Mouse (Mus musculus) heart, embryonic 14.5 days (tissue): ENCODE results near the gene Tgtp2. TPM values are rescaled to one million over a fixed set of nuclear protein-coding genes. Genes with fewer than 3 reads are reported as not detected.

ENCODE experiments used
- ATAC-seq: fragments of 200-750 bp; cut with Nextera tagmentation; 2 replicates; pipeline ENCODE4 v1.8.0; 2017; ENCODE audit warnings: low read depth, moderate TSS enrichment; ENCODE audit not compliant: insufficient number of reproducible peaks, insufficient read depth, low FRiP score
- H3K27ac ChIP-seq, 2 experiments: fragments of 200-500 bp in 1 of 2; fragments of 300-500 bp in 1 of 2; sonication (generic) in 1 of 2; replicated peaks in 1 of 2; 2 replicates each; pipeline ENCODE4 v1.5.1; 2012 to 2014; ENCODE audit warnings: low read depth in 2 of 2, low read length in 2 of 2, control low read depth in 1 of 2, mild to moderate bottlenecking in 1 of 2, mixed read lengths in 1 of 2; ENCODE audit not compliant: control insufficient read depth in 1 of 2, insufficient read depth in 1 of 2
- H3K27me3 ChIP-seq: fragments of 300-500 bp; sonication (generic); 2 replicates; pipeline ENCODE4 v1.6.1; 2014; ENCODE audit warnings: mild to moderate bottlenecking, low read length, control low read depth; ENCODE audit not compliant: control insufficient read depth, insufficient read depth
- H3K36me3 ChIP-seq: fragments of 300-500 bp; sonication (generic); 2 replicates; pipeline ENCODE4 v1.6.1; 2014; ENCODE audit warnings: mild to moderate bottlenecking, control low read depth, low read length, mixed read lengths; ENCODE audit not compliant: control insufficient read depth, insufficient read depth
- H3K4me1 ChIP-seq, 2 experiments: fragments of 200-500 bp in 1 of 2; fragments of 300-500 bp in 1 of 2; sonication (generic) in 1 of 2; 2 replicates each; pipeline ENCODE4 v1.6.1; 2012 to 2014; ENCODE audit warnings: low read length in 2 of 2, control low read depth in 1 of 2, mixed read lengths in 1 of 2; ENCODE audit not compliant: control insufficient read depth in 2 of 2, insufficient read depth in 2 of 2
- H3K4me2 ChIP-seq: fragments of 300-500 bp; sonication (generic); 2 replicates; pipeline ENCODE4 v1.6.1; 2014; ENCODE audit warnings: mild to moderate bottlenecking, low read length
- H3K4me3 ChIP-seq, 2 experiments: fragments of 200-500 bp in 1 of 2; fragments of 300-500 bp in 1 of 2; sonication (generic) in 1 of 2; 2 replicates each; pipeline ENCODE4 v1.5.1; 2012 to 2014; ENCODE audit warnings: low read length in 2 of 2, mild to moderate bottlenecking in 2 of 2, control low read depth in 1 of 2, low read depth in 1 of 2, moderate library complexity in 1 of 2; ENCODE audit not compliant: control insufficient read depth in 1 of 2, insufficient read depth in 1 of 2
- H3K9ac ChIP-seq: fragments of 300-500 bp; sonication (generic); 2 replicates; pipeline ENCODE4 v1.6.1; 2014; ENCODE audit warnings: mild to moderate bottlenecking, low read length
- H3K9me3 ChIP-seq: fragments of 300-500 bp; sonication (generic); 2 replicates; pipeline ENCODE4 v1.6.1; 2016; ENCODE audit warnings: low read length, control low read depth; ENCODE audit not compliant: control insufficient read depth
- WGBS: fragments of 180-500 bp; shearing (Covaris S2); extraction: QIAGEN DNeasy Blood & Tissue Kit; methylation state at CpG from one replicate; pipeline ENCODE4 v1.1.7; 2014; 5-methylcytosine and 5-hydroxymethylcytosine counted together
- polyA plus RNA-seq: library from polyadenylated mRNA; unstranded; fragments of >200 nt; fragmentation: Nextera tagmentation; extraction: Ambion mirVana; gene quantifications from 2 replicates; pipeline ENCODE4 v1.2.1, GENCODE M21; 2014

The Tgtp2 gene
- polyA plus RNA-seq, 1 experiment from 2014 or later, result not detected

DNA sequence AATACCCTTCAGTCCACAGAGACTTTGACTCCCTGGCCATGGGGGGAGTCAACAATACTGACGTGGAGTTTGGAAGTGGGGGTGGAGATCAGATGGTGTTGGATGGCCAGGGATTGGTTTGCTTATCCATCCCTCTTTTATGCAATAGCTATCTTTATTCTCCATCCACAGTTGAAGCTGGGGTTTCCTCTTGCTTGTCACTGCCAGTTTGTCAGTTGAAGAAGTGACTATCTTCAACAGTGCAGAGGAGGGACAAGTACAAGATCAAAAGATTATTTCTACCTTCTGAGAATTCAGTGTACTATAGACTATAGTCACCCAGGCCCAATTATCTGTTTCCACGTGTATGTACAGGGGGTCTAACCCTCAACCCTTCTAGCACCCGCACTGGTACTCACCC is 19.8 kb upstream of the Tgtp2 start:
- WGBS, result 76% methylated on average over 3 of the region's 3 CpGs
- ATAC-seq, result no peak
- H3K27ac ChIP-seq, result no peak overlapping the region

DNA sequence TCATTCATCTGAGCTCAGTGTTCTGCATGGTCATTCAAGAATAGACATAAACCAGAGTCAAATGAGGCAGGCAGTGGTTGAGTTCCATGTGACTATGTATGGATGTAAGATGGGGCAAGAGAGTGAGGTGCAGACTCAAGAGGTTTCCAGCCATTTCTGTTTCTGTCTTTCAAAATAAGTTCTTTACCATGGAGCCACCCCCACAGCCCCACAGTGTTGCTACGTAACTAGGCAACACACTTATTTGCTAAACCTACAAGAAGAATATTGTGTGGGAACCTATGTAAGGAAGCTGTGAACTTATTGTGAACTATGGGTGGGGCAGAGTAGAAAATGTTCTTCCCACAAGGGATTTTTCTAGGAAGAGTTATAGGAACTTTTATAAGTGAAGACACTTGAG is 19.1 kb upstream of the Tgtp2 start:
- Histone ChIP-seq H3K4me2 (no peak overlapping the region), H3K4me1 (peaks cover 0 to 2% of the 10 kb centered on the region in 2 experiments; a peak in 2 of 4 replicates), H3K9me3 (no peaks in the 10 kb centered on the region), H3K9ac (no peak overlapping the region), H3K36me3 (no peaks in the 10 kb centered on the region), H3K27me3 (no peaks in the 10 kb centered on the region), H3K4me3 (no peak overlapping the region), H3K27ac (no peak overlapping the region)
- no peak for ATAC-seq
- 81% methylated on average over 1 of the region's 1 CpGs for WGBS

More for the DNA sequence above, 19.8 kb upstream of the Tgtp2 start:
- H3K9ac ChIP-seq, result no peak overlapping the region
- H3K27me3 ChIP-seq, result no peaks in the 10 kb centered on the region
- H3K4me3 ChIP-seq, result no peak overlapping the region
- H3K4me2 ChIP-seq, result no peak overlapping the region
- H3K36me3 ChIP-seq, result no peaks in the 10 kb centered on the region
- peaks cover 0 to 4% of the 10 kb centered on the region in 2 experiments; a peak in 2 of 4 replicates for H3K4me1 ChIP-seq
- no peaks in the 10 kb centered on the region for H3K9me3 ChIP-seq

DNA sequence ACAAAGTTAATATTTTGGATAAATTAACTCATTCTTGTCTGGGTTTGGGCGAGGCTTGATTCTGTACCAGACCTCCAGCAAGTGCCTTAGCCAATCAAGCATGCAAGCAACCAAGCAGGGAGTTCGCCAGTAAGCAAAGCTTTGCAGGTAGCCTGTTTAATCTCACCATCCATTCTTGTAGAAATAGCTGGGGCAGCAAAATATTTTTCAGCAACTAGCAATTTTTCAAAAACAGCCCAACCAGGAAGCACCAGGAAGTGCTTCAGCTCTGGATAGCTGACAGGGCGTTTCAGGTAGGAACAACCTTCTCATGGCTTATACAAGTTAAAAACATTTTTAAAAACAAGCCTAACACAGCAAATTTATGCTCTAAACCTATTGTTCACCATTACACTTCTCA is 17.9 kb upstream of the Tgtp2 start:
- H3K4me1 ChIP-seq, result no peaks in the 10 kb centered on the region
- H3K4me3 ChIP-seq, result no peak overlapping the region
- no peak for ATAC-seq
- no peak overlapping the region for H3K4me2 ChIP-seq
- no peak overlapping the region for H3K27ac ChIP-seq
- no peaks in the 10 kb centered on the region for H3K27me3 ChIP-seq
- WGBS, result 73% methylated on average over 3 of the region's 3 CpGs
- H3K9me3 ChIP-seq, result no peaks in the 10 kb centered on the region
- H3K9ac ChIP-seq, result no peak overlapping the region
- H3K36me3 ChIP-seq, result no peaks in the 10 kb centered on the region

DNA sequence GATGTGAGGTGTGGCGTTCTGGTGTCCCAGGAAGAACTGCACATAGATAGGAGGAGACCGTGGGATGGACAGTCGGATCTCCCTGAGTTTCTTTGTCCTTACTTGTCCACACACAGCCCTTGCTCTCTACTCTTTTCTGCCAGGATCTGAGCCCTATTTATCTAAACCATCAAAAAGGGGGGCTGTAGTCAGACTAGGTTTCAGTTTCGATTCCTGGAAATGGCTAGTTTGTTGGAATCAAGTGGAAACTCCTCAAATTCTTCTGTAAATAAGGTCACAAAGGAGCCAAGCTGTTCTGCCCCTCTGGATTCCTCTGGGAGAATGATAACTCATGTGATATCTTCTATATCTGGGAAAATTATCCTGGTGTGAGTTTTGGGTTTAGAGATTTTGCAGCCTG is 17.4 kb upstream of the Tgtp2 start:
- Histone ChIP-seq H3K9me3 (no peaks in the 10 kb centered on the region), H3K36me3 (no peaks in the 10 kb centered on the region), H3K4me2 (no peak overlapping the region), H3K9ac (no peak overlapping the region), H3K4me3 (no peak overlapping the region), H3K4me1 (0 out of 4 replicates have a peak, but pooled peaks cover 0 to 3% of the 10 kb centered on the region in 2 experiments), H3K27me3 (no peaks in the 10 kb centered on the region), H3K27ac (no peak overlapping the region)
- no peak for ATAC-seq
- WGBS, result 64% methylated on average over 4 of the region's 4 CpGs

DNA sequence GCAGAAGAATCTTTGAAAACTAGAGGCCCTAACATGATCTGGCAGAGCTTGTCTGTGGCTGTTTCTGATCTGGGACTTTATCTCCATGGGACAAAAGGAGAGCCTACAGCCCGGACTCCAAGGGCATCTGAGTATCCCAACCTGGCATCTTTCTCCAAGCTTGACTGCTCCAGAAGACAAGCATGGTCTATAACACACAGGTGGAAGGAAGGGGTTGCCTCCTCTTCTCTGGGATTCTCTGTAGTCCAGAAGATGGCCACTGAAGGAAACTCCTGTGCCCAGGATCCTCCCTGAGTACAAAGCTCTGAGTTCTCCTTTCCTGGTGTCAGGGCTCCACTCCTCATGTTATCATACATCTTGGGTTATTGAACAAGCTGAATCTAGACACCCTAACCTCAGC is 16.6 kb upstream of the Tgtp2 start:
- H3K36me3 ChIP-seq, result no peaks in the 10 kb centered on the region
- no peaks in the 10 kb centered on the region for H3K9me3 ChIP-seq
- 67% methylated on average over 1 of the region's 1 CpGs for WGBS
- H3K4me2 ChIP-seq, result no peak overlapping the region
- no peak overlapping the region for H3K27ac ChIP-seq
- H3K4me1 ChIP-seq, result 0 out of 4 replicates have a peak, but pooled peaks cover 0 to 3% of the 10 kb centered on the region in 2 experiments
- no peak overlapping the region for H3K4me3 ChIP-seq
- no peak for ATAC-seq
- no peak overlapping the region for H3K9ac ChIP-seq
- H3K27me3 ChIP-seq, result no peaks in the 10 kb centered on the region

DNA sequence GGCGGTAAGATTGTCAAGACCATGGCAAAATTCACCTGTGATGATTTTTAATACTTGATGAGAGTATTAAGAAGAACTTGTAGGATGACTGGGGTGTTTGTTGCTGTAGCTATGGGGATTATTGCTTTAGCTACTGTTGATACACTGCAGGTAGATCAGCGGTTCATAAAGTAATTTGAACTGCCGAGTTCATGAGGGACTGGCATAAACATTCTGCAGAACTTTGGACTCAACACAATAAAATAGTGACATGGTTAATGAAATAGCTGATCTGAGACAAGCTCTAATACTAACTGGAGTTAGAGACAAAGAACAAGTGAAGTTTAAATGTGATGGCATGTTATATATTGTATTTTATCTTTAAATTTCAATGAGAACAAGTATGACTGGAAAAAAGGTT is 14.7 kb upstream of the Tgtp2 start:
- Histone ChIP-seq H3K27me3 (no peaks in the 10 kb centered on the region), H3K4me2 (no peak overlapping the region), H3K4me3 (no peak overlapping the region), H3K27ac (no peak overlapping the region), H3K36me3 (no peaks in the 10 kb centered on the region), H3K4me1 (0 out of 4 replicates have a peak, but pooled peaks cover 0 to 3% of the 10 kb centered on the region in 2 experiments), H3K9ac (no peak overlapping the region), H3K9me3 (no peaks in the 10 kb centered on the region)
- no peak for ATAC-seq
- 90% methylated on average over 3 of the region's 3 CpGs for WGBS

DNA sequence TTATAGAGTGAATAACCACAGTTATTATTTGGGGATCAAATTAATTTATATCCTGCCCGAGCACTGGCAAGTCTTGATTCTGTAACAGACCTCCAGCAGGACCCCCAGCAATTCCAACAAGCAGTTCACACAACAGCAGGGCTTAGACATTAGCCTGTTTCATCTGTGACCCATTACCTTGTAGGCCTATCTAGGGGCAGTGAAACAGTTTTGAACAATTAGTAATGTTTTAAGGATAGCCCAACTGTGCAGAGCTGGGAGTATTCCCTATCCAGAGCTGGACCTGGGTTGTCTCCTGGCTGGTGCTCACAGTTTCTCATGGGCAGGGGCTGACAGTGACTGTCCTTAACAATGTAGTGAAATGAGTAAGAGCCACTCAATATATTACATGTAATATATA is 13.0 kb upstream of the Tgtp2 start:
- no peak for ATAC-seq
- Histone ChIP-seq H3K36me3 (no peaks in the 10 kb centered on the region), H3K27me3 (no peaks in the 10 kb centered on the region), H3K4me3 (no peak overlapping the region), H3K4me2 (no peak overlapping the region), H3K9me3 (no peaks in the 10 kb centered on the region), H3K4me1 (0 out of 4 replicates have a peak, but pooled peaks cover 0 to 3% of the 10 kb centered on the region in 2 experiments), H3K27ac (0 out of 4 replicates have a peak overlapping the region, but pooled peaks of 1 of the 2 experiments have one; percentile 47), H3K9ac (no peak overlapping the region)
- 67% methylated on average over 1 of the region's 1 CpGs for WGBS
